Mouse (Mus musculus) kidney, embryonic 15.5 days (tissue): ENCODE data around the gene Phc2. TPM values are rescaled to one million over a fixed set of nuclear protein-coding genes. Genes with fewer than 3 reads are reported as not detected.
A peak's percentile ranks its signal among the peaks of the same experiment; 100 is the strongest.
"Not testable (repeated sequence)": the region's sequence is repeated elsewhere in the genome, so short reads cannot be mapped to it uniquely, and the experiment has no call there.

Experiments
- ATAC-seq: fragments of 200-750 bp; cut with Nextera tagmentation; replicated peaks from 2 replicates; pipeline ENCODE4 v1.8.0; 2017; ENCODE audit warnings: moderate TSS enrichment; ENCODE audit not compliant: low FRiP score
- H3K27ac ChIP-seq: fragments of 300-500 bp; sonication (generic); 2 replicates; pipeline ENCODE4 v1.5.1; 2015; ENCODE audit warnings: mild to moderate bottlenecking, inconsistent platforms
- H3K27me3 ChIP-seq: fragments of 300-500 bp; sonication (generic); 2 replicates; pipeline ENCODE4 v1.6.1; 2015; ENCODE audit warnings: inconsistent platforms
- H3K36me3 ChIP-seq: fragments of 300-500 bp; sonication (generic); 2 replicates; pipeline ENCODE4 v1.6.1; 2015; ENCODE audit warnings: inconsistent platforms
- H3K4me1 ChIP-seq: fragments of 300-500 bp; sonication (generic); 2 replicates; pipeline ENCODE4 v1.6.1; 2015; ENCODE audit warnings: inconsistent platforms
- H3K4me2 ChIP-seq: fragments of 300-500 bp; sonication (generic); 2 replicates; pipeline ENCODE4 v1.6.1; 2015; ENCODE audit warnings: moderate library complexity, mild to moderate bottlenecking, inconsistent platforms
- H3K4me3 ChIP-seq: fragments of 300-500 bp; sonication (generic); replicated peaks from 2 replicates; pipeline ENCODE4 v1.5.1; 2015; ENCODE audit warnings: mild to moderate bottlenecking, inconsistent platforms
- H3K9ac ChIP-seq: fragments of 300-500 bp; sonication (generic); 2 replicates; pipeline ENCODE4 v1.6.1; 2015; ENCODE audit warnings: mild to moderate bottlenecking, inconsistent platforms
- H3K9me3 ChIP-seq: fragments of 300-500 bp; sonication (generic); replicated peaks from 2 replicates; pipeline ENCODE4 v1.6.1; 2016; ENCODE audit warnings: inconsistent platforms
- WGBS: fragments of 180-500 bp; shearing (Covaris S2); methylation state at CpG from one replicate; pipeline ENCODE4 v1.1.7; 2015; ENCODE audit warnings: mixed read lengths; 5-methylcytosine and 5-hydroxymethylcytosine counted together
- polyA plus RNA-seq: library from polyadenylated mRNA; unstranded; fragments of >200 nt; fragmentation: Nextera tagmentation; extraction: Ambion mirVana; gene quantifications from 2 replicates; pipeline ENCODE4 v1.2.1, GENCODE M21; 2015

Phc2 gene
- polyA plus RNA-seq, result 40.3 and 45.5 TPM in 2 replicates

DNA sequence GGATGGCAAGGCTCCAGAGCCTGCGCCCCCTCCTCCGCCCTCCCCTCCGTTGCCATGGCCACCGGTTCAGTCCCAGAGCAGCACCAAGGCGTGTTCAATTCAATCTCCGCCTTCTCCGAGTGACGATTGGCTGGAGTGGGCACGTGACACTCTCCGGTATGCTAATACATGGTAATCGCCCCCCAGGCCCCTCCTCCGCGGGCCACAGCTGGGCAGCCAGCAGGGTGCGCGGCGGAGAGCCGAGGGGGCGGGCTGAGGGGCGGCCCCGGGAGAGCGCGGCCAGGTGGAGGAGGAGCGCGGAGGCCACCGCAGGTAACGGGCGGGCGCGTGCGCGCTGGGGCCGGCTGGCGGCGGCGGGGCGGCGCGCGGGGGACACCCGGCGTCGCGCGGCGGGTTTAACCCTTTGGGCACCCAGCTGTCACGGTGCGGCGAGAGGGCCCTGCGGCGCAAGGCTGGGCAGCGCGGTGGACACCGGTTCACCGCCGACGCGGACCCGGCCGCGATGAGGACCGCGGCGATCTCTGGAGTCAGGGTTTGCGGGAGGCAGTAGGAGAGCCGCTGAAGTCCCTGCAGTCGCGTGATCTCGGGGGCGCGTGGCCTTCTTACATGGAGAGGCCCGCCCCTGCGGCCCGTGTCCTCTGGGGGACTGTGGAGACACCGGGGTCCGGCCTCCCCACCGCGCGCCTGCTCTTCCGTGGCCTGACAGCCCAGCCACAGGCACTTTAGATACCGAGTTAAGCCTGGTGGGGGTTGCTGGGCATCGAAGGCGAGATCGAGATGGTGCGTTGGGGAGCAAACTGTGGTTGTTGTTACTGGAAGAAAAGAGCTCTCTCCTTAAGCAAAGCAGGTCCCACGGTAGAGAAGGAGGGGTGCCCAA is at the start of gene Phc2:
TSS of gene Phc2 (plus strand) at position 198 of the 877 bp plus-strand sequence.
- Histone ChIP-seq H3K4me3 (peak within 1 kb of the TSS; percentile 84), H3K4me1 (peaks cover 70% of the 10 kb centered on the region), H3K9me3 (no peaks in the 10 kb centered on the region), H3K9ac (peak within 1 kb of the TSS; percentile 83), H3K27ac (peak within 1 kb of the TSS; percentile 84), H3K4me2 (peak within 1 kb of the TSS; percentile 98), H3K36me3 (no peaks in the 10 kb centered on the region), H3K27me3 (0 out of 2 replicates have a peak, but pooled peaks cover 4% of the 10 kb centered on the region)
- ATAC-seq, result peak; percentile 98
- WGBS, result under 1% methylated on average over 85 of the region's 85 CpGs

GRCm38 (mm10) chr4:128606586-128606985 is 47.9 kb upstream of the Phc2 start:
- ATAC-seq, result no peak
- H3K9ac ChIP-seq, result no peak overlapping the region
- H3K4me3 ChIP-seq, result no peak overlapping the region
- WGBS, result 94% methylated on average over 7 of the region's 7 CpGs
- H3K4me1 ChIP-seq, result peaks cover 16% of the 10 kb centered on the region
- no peaks in the 10 kb centered on the region for H3K27me3 ChIP-seq
- H3K27ac ChIP-seq, result no peak overlapping the region
- peaks cover 31% of the 10 kb centered on the region for H3K36me3 ChIP-seq
- H3K4me2 ChIP-seq, result no peak overlapping the region
- H3K9me3 ChIP-seq, result no peaks in the 10 kb centered on the region

DNA sequence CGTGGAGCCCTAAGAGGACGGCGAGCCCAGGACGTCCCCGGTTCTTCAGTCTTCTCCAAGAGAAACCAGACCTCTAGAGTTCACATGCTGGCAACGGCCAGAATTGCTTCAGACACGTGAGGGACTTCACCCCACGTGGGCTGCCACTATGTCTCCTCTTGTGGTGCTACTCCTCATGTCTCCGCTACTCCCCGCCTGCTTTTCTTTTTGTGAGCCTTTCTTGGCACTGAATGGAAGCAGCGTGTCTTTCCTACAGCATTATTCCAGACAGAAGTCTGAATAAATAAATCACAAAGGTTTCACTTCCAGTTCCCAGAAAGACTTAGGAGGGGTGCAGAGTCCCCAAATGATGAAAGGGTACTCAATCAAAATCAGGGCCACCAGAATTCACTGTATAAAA is 46.8 kb upstream of the Phc2 start:
- H3K4me1 ChIP-seq, result peaks cover 16% of the 10 kb centered on the region
- H3K9me3 ChIP-seq, result no peaks in the 10 kb centered on the region
- H3K27me3 ChIP-seq, result no peaks in the 10 kb centered on the region
- ATAC-seq, result no peak
- 83% methylated on average over 11 of the region's 11 CpGs for WGBS
- peaks cover 20% of the 10 kb centered on the region for H3K36me3 ChIP-seq
- H3K4me3 ChIP-seq, result no peak overlapping the region
- no peak overlapping the region for H3K4me2 ChIP-seq
- no peak overlapping the region for H3K9ac ChIP-seq
- no peak overlapping the region for H3K27ac ChIP-seq

DNA sequence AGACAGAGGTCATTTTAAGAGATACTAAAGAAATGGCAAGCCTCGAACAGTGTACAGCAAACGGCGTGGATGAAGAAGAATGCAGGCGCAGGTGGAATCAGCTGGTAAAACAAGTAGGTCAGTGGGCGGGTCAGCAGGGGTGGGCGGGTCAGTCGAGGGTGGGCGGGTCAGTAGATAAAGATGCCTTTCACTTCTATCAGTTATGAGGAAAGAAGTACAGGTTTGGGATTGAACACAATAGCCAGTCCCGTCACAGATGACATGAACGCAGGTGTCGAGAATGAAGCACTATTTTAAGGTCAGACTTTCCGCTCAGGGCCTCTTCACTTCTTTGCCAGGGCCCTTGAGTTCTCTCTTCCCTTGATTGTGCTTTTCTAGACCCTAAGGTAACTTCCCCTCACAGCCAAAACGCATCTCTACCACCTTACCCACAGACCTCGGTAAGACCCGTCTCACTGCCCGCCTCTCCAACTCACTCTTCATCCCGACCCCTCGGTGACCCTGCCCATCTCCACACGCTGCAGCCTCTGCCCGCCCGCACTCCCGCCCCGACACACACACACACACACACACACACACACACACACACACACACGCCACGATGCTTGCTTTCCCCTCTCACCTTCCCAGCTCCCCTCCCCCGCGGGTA is 45.1 kb upstream of the Phc2 start:
- Histone ChIP-seq H3K27me3 (no peaks in the 10 kb centered on the region), H3K9me3 (no peaks in the 10 kb centered on the region), H3K4me2 (peak overlapping the region; percentile 75), H3K27ac (peak overlapping the region; percentile 54), H3K4me3 (peak overlapping the region; percentile 74), H3K9ac (peak overlapping the region; percentile 62), H3K36me3 (peaks cover 3% of the 10 kb centered on the region), H3K4me1 (peaks cover 16% of the 10 kb centered on the region)
- WGBS, result 11% methylated on average over 24 of the region's 27 CpGs
- ATAC-seq, result no peak; the same call in 1 of the 2 replicates

DNA sequence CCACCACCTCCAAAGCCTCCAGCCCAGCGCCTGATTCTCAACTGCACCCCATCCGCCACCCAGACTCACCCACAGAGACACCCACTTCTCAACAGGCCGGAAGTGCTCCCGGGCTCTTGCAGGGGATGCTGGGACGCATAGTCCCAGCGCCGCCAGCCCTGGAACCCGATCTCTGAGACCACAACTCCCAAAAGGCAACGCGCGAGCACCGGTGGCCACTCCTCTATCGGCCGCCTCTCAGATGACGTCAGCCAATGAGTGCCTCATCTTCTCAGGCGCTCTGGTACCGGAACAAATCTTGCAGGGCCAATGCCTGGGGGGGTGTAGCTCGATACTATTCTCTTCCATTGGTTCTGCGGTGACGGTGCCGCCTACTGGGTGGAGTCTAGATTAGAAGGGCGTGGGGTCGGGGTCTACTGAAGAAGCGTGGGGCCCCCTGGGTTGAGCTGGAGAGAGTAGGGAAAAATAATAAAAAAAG is 44.5 kb upstream of the Phc2 start, which contains the start of gene Zscan20:
TSS of gene Zscan20 (minus strand) at position 174 of the 478 bp plus-strand sequence.
- Histone ChIP-seq H3K27ac (peak within 1 kb of the TSS; percentile 54), H3K4me1 (peaks cover 16% of the 10 kb centered on the region), H3K4me2 (peak within 1 kb of the TSS; percentile 75), H3K9me3 (no peaks in the 10 kb centered on the region), H3K9ac (peak within 1 kb of the TSS; percentile 62), H3K36me3 (no peaks in the 10 kb centered on the region), H3K27me3 (no peaks in the 10 kb centered on the region), H3K4me3 (peak within 1 kb of the TSS; percentile 74)
- peak; percentile 94 for ATAC-seq
- under 1% methylated on average over 24 of the region's 24 CpGs for WGBS

DNA sequence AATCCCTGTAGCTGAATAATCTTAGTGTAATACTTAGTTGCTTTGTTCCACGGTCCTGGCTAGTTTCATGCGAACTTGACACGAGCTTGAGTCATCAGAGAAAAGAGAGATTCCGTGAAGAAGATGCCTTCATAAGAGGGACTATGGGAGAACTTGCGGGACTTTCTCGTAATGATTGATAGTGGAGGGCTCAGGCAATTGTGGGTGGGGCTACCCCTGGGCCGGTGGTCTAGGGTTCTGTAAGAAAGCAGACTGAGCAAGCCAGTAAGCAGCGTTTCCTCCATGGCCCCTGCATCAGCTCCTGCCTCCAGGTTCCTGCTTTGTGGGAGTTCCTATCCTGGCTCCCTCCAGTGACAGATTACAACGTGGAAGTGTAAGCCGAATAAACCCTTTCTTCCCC is 43.8 kb upstream of the Phc2 start:
- Histone ChIP-seq H3K4me3 (peak overlapping the region; percentile 74), H3K9ac (no peak overlapping the region), H3K27ac (peak overlapping the region; percentile 24), H3K4me2 (peak overlapping the region; percentile 75), H3K27me3 (no peaks in the 10 kb centered on the region), H3K36me3 (no peaks in the 10 kb centered on the region), H3K9me3 (no peaks in the 10 kb centered on the region), H3K4me1 (peaks cover 17% of the 10 kb centered on the region)
- WGBS, result 22% methylated on average over 10 of the region's 10 CpGs
- 0 out of 2 replicates have a peak, but pooled peaks have one; percentile 5 for ATAC-seq

DNA sequence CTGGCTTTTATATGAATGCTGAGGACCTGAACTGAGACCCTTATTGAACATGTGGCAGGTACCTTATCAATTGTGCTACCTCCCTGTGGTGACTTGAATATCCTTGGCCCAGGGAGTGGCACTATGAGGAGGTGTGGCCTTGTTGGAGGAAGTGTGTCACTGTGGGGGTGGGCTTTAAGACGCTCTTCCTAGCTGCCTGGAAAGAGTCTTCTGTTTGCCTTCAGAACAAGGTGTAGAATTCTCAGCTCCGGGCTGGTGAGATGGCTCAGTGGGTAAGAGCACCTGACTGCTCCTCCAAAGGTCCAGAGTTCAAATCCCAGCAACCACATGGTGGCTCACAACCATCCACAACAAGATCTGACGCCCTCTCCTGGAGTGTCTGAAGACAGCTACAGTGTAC is 42.8 kb upstream of the Phc2 start:
- not testable (repeated sequence) for H3K9me3 ChIP-seq, H3K27me3 ChIP-seq, H3K36me3 ChIP-seq, H3K27ac ChIP-seq, H3K4me3 ChIP-seq, ATAC-seq, H3K4me2 ChIP-seq, H3K9ac ChIP-seq
- 94% methylated on average over 3 of the region's 3 CpGs for WGBS
- peaks cover 27% of the 10 kb centered on the region for H3K4me1 ChIP-seq

GRCm38 (mm10) chr4:128613326-128613725 is 41.2 kb upstream of the Phc2 start:
- H3K9me3 ChIP-seq, result no peaks in the 10 kb centered on the region
- H3K36me3 ChIP-seq, result no peaks in the 10 kb centered on the region
- H3K4me3 ChIP-seq, result no peak overlapping the region
- H3K4me1 ChIP-seq, result peaks cover 43% of the 10 kb centered on the region
- no peak overlapping the region for H3K4me2 ChIP-seq
- no peak overlapping the region for H3K27ac ChIP-seq
- ATAC-seq, result no peak
- no peak overlapping the region for H3K9ac ChIP-seq
- no peaks in the 10 kb centered on the region for H3K27me3 ChIP-seq
- WGBS, result 17% methylated on average over 8 of the region's 8 CpGs

GRCm38 (mm10) chr4:128615761-128616160 is 38.7 kb upstream of the Phc2 start:
- WGBS, result 87% methylated on average over 13 of the region's 14 CpGs
- Histone ChIP-seq H3K4me2 (peak overlapping the region; percentile 3; the same call in 1 of the 2 replicates), H3K9me3 (no peaks in the 10 kb centered on the region), H3K4me1 (peaks cover 40% of the 10 kb centered on the region), H3K36me3 (no peaks in the 10 kb centered on the region), H3K27me3 (no peaks in the 10 kb centered on the region), H3K27ac (peak overlapping the region; percentile 83; the same call in 1 of the 2 replicates), H3K9ac (no peak overlapping the region), H3K4me3 (no peak overlapping the region)
- ATAC-seq, result no peak

DNA sequence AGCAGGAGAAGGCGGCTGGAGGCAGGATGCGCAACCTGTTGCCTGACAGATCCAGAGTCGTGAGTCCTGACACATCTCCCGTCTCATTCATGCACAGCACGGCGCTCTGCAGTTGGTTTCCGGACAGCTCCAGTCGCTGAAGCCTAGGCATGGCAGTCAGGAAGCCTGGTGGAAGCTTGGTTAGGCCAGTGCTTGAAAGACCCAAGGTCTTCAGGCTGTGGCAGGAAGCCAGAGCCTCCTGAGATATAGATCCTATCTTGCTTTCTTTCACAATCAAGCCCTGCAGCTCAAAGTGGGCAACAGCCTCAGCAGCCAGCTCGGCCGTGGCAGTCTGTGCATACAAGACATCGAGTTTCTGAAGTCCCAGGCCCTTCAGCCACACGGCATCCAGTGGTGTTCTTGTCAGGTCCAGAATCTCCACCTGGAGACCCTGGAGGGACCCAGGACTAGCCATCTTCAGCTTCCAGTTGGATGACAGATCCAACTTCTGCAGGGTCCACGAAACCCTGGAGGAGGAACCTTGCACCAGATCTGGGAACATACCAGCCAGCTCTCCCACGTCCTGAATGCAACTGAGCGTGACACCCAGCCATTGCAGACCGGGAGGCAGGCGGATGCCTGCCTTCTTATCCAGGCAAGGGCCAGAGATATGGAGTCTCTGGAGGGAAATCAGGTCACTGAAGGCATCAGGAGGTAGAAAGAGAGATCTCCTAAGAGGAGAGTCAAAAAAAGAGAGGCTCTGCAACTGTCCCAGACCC is 37.0 kb upstream of the Phc2 start:
- Histone ChIP-seq H3K4me3 (no peak overlapping the region), H3K27me3 (no peaks in the 10 kb centered on the region), H3K4me1 (peaks cover 37% of the 10 kb centered on the region), H3K9me3 (no peaks in the 10 kb centered on the region), H3K4me2 (peak overlapping the region; percentile 38), H3K36me3 (no peaks in the 10 kb centered on the region), H3K9ac (no peak overlapping the region), H3K27ac (peak overlapping the region; percentile 83)
- peak; percentile 58 for ATAC-seq
- WGBS, result 49% methylated on average over 17 of the region's 17 CpGs

DNA sequence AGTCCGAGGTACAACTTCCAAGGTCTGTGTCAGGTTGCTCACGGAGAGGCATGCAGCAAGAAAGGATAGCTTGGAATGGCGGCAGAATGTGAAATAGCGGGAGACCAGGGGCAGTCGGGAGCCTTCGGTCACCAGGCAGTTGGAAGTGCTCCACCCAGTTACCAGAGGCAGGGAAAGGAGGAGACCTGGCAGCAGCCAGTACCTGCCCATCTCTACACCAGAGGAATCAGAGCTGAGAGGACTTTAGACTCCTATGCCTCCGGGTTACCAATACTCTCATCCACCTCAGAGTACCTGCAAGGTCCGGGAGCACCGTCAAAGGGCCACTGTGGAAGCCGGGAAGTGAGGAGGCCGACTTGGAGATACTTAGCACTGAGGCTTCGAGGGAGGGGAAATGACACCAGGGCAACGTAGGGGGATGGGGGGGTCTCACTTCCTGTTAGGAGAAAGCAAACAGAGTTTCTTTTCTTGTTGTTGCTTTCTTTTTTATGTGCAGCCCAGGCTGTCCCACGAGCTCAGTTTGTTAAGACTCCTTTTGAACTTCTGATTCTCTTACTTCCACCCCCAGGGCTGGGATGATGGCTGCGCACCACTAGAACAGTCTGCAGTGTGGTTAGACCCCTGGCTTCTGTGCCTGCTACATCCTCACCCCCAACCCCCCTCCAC is 36.1 kb upstream of the Phc2 start, which contains the start of gene Tlr12:
TSS of gene Tlr12 (minus strand) at position 374 of the 666 bp plus-strand sequence.
- peak; percentile 42 for ATAC-seq
- H3K9me3 ChIP-seq, result no peaks in the 10 kb centered on the region
- H3K4me2 ChIP-seq, result peak within 1 kb of the TSS; percentile 38
- H3K27ac ChIP-seq, result peak within 1 kb of the TSS; percentile 83
- peaks cover 37% of the 10 kb centered on the region for H3K4me1 ChIP-seq
- H3K36me3 ChIP-seq, result no peaks in the 10 kb centered on the region
- 37% methylated on average over 15 of the region's 15 CpGs for WGBS
- H3K27me3 ChIP-seq, result no peaks in the 10 kb centered on the region
- H3K4me3 ChIP-seq, result no peak within 1 kb of the TSS
- H3K9ac ChIP-seq, result no peak within 1 kb of the TSS
